Mouse (Mus musculus) MEL (cell line): Measurements from ENCODE around the gene Slc34a2. TPM values are rescaled to one million over a fixed set of nuclear protein-coding genes. Genes with fewer than 3 reads are reported as not detected.

Source experiments
- DNase-seq: peaks from one replicate; pipeline ENCODE4 v3.0.0; 2011; ENCODE audit warnings: low read depth, low spot score
- H3K27ac ChIP-seq: 2 replicates; pipeline ENCODE4 v1.5.1; 2012; ENCODE audit warnings: low read depth, mild to moderate bottlenecking, control low read depth, low read length, moderate library complexity; ENCODE audit not compliant: control insufficient read depth
- H3K27me3 ChIP-seq, 2 experiments: fragments of 150-350 bp in 1 of 2; sonication (generic) in 1 of 2; 2 replicates each; pipeline ENCODE4 v1.6.1; 2012; ENCODE audit warnings: low read length in 2 of 2, mild to moderate bottlenecking in 2 of 2, improper control_type of control experiment in 1 of 2, moderate library complexity in 1 of 2; ENCODE audit not compliant: insufficient read depth in 2 of 2, control insufficient read depth in 1 of 2
- H3K36me3 ChIP-seq, 2 experiments: 2 replicates each; pipeline ENCODE4 v1.6.1; 2012 to 2014; ENCODE audit warnings: low read length in 2 of 2, improper control_type of control experiment in 1 of 2, inconsistent platforms in 1 of 2, mild to moderate bottlenecking in 1 of 2; ENCODE audit not compliant: insufficient read depth in 2 of 2, control insufficient read depth in 1 of 2
- H3K4me1 ChIP-seq, 2 experiments: fragments of 150-350 bp in 1 of 2; sonication (generic) in 1 of 2; 2 replicates each; pipeline ENCODE4 v1.6.1; 2012; ENCODE audit warnings: low read length in 2 of 2, improper control_type of control experiment in 1 of 2, mild to moderate bottlenecking in 1 of 2; ENCODE audit not compliant: insufficient read depth in 2 of 2, control insufficient read depth in 1 of 2
- H3K4me3 ChIP-seq, 2 experiments: fragments of 150-350 bp in 1 of 2; sonication (generic) in 1 of 2; 2 replicates each; pipeline ENCODE4 v1.5.1; 2012; ENCODE audit warnings: low read depth in 2 of 2, low read length in 2 of 2, mild to moderate bottlenecking in 2 of 2, moderate library complexity in 2 of 2, control low read depth in 1 of 2, improper control_type of control experiment in 1 of 2; ENCODE audit not compliant: control insufficient read depth in 1 of 2, insufficient read depth in 1 of 2
- H3K79me2 ChIP-seq: 2 replicates; pipeline ENCODE4 v1.6.1; 2012; ENCODE audit warnings: mild to moderate bottlenecking, low read length, moderate library complexity; ENCODE audit not compliant: control insufficient read depth, poor library complexity, insufficient read depth
- H3K9ac ChIP-seq: 2 replicates; pipeline ENCODE4 v1.6.1; 2012; ENCODE audit warnings: low read depth, mild to moderate bottlenecking, control low read depth, low read length, moderate library complexity; ENCODE audit not compliant: control insufficient read depth, poor library complexity, severe bottlenecking
- H3K9me3 ChIP-seq: fragments of 150-350 bp; sonication (generic); replicated peaks from 2 replicates; pipeline ENCODE4 v1.6.1; 2012; ENCODE audit warnings: mild to moderate bottlenecking, low read length, improper control_type of control experiment, moderate library complexity; ENCODE audit not compliant: insufficient read depth
- BHLHE40 ChIP-seq: IDR thresholded peaks from 2 replicates; pipeline ENCODE4 v1.6.1; 2012; ENCODE audit warnings: low read depth, mild to moderate bottlenecking, inconsistent platforms, low read length, improper control_type of control experiment, borderline replicate concordance
- CHD1 ChIP-seq: IDR thresholded peaks from 2 replicates; pipeline ENCODE4 v1.6.1; 2012; ENCODE audit warnings: low read depth, mild to moderate bottlenecking, inconsistent platforms, low read length, improper control_type of control experiment
- CHD2 ChIP-seq: IDR thresholded peaks from 2 replicates; pipeline ENCODE4 v1.6.1; 2011; ENCODE audit warnings: low read length, improper control_type of control experiment
- CTCF ChIP-seq, 3 experiments: IDR thresholded peaks in 2 of 3; conservative IDR thresholded peaks in 1 of 3; 2 replicates each; pipeline ENCODE4 v1.5.1; 2011 to 2012; ENCODE audit warnings: low read length in 3 of 3, low read depth in 2 of 3, mild to moderate bottlenecking in 2 of 3, improper control_type of control experiment in 1 of 3, inconsistent platforms in 1 of 3, mixed read lengths in 1 of 3, moderate library complexity in 1 of 3; ENCODE audit not compliant: control insufficient read depth in 1 of 3, insufficient read depth in 1 of 3, poor library complexity in 1 of 3, severe bottlenecking in 1 of 3
- E2F4 ChIP-seq: IDR thresholded peaks from 2 replicates; pipeline ENCODE4 v1.6.1; 2011; ENCODE audit warnings: low read depth, low read length, improper control_type of control experiment, borderline replicate concordance
- HCFC1 ChIP-seq: IDR thresholded peaks from 2 replicates; pipeline ENCODE4 v1.6.1; 2012; ENCODE audit warnings: low read depth, mild to moderate bottlenecking, inconsistent platforms, low read length, improper control_type of control experiment, moderate library complexity
- JUND ChIP-seq: IDR thresholded peaks from 2 replicates; pipeline ENCODE4 v1.6.1; 2011; ENCODE audit warnings: low read depth, mild to moderate bottlenecking, improper control_type of control experiment, low read length
- KAT2A ChIP-seq: conservative IDR thresholded peaks from 2 replicates; pipeline ENCODE4 v1.6.1; 2012; ENCODE audit warnings: low read depth, low read length, improper control_type of control experiment, inconsistent platforms
- MAFK ChIP-seq: IDR thresholded peaks from 2 replicates; pipeline ENCODE4 v1.6.1; 2011; ENCODE audit warnings: low read depth, mild to moderate bottlenecking, low read length, improper control_type of control experiment, borderline replicate concordance
- MAX ChIP-seq: IDR thresholded peaks from 2 replicates; pipeline ENCODE4 v1.6.1; 2011; ENCODE audit warnings: low read length, improper control_type of control experiment
- MAZ ChIP-seq: IDR thresholded peaks from 2 replicates; pipeline ENCODE4 v1.6.1; 2012; ENCODE audit warnings: low read depth, mild to moderate bottlenecking, inconsistent platforms, low read length, improper control_type of control experiment
- MYB ChIP-seq: IDR thresholded peaks from 2 replicates; pipeline ENCODE4 v1.6.1; 2011; ENCODE audit warnings: mild to moderate bottlenecking, low read depth, low read length, improper control_type of control experiment
- MYC ChIP-seq: IDR thresholded peaks from 2 replicates; pipeline ENCODE4 v1.6.1; 2011; ENCODE audit warnings: low read depth, mild to moderate bottlenecking, low read length, improper control_type of control experiment, moderate library complexity
- NELFE ChIP-seq: IDR thresholded peaks from 2 replicates; pipeline ENCODE4 v1.6.1; 2011; ENCODE audit warnings: low read depth, low read length, improper control_type of control experiment
- NRF1 ChIP-seq: IDR thresholded peaks from 2 replicates; pipeline ENCODE4 v1.6.1; 2014; ENCODE audit warnings: low read depth, mild to moderate bottlenecking, inconsistent platforms, low read length, improper control_type of control experiment, moderate library complexity; ENCODE audit not compliant: poor library complexity, insufficient read depth, severe bottlenecking
- POLR2AphosphoS5 ChIP-seq: IDR thresholded peaks from 2 replicates; pipeline ENCODE4 v1.6.1; 2012; ENCODE audit warnings: low read depth, borderline replicate concordance, mild to moderate bottlenecking, inconsistent platforms, low read length, moderate library complexity, mixed read lengths
- SIN3A ChIP-seq: IDR thresholded peaks from 2 replicates; pipeline ENCODE4 v1.6.1; 2012; ENCODE audit warnings: low read length, improper control_type of control experiment, inconsistent platforms
- TAL1 ChIP-seq: IDR thresholded peaks from 2 replicates; pipeline ENCODE4 v1.6.1; 2012; ENCODE audit warnings: mild to moderate bottlenecking, inconsistent platforms, low read length, moderate library complexity, mixed read lengths
- TBP ChIP-seq: IDR thresholded peaks from 2 replicates; pipeline ENCODE4 v1.8.0; 2011; ENCODE audit warnings: low read depth, low read length, improper control_type of control experiment
- UBTF ChIP-seq: IDR thresholded peaks from 2 replicates; pipeline ENCODE4 v1.6.1; 2012; ENCODE audit warnings: low read depth, mild to moderate bottlenecking, inconsistent platforms, low read length, improper control_type of control experiment, moderate library complexity, borderline replicate concordance; ENCODE audit not compliant: insufficient read depth
- USF1 ChIP-seq: IDR thresholded peaks from 2 replicates; pipeline ENCODE4 v1.6.1; 2014; ENCODE audit warnings: low read depth, mild to moderate bottlenecking, inconsistent platforms, low read length, improper control_type of control experiment, moderate library complexity
- USF2 ChIP-seq, 2 experiments: IDR thresholded peaks; 2 replicates each; pipeline ENCODE4 v1.6.1; 2011 to 2012; ENCODE audit warnings: improper control_type of control experiment in 2 of 2, low read length in 2 of 2, borderline replicate concordance in 1 of 2, inconsistent platforms in 1 of 2, low read depth in 1 of 2, mild to moderate bottlenecking in 1 of 2; ENCODE audit not compliant: insufficient read depth in 1 of 2
- ZC3H11A ChIP-seq: IDR thresholded peaks from 2 replicates; pipeline ENCODE4 v1.6.1; 2012; ENCODE audit warnings: low read depth, mild to moderate bottlenecking, inconsistent platforms, low read length, improper control_type of control experiment
- ZKSCAN1 ChIP-seq: IDR thresholded peaks from 2 replicates; pipeline ENCODE4 v1.6.1; 2012; ENCODE audit warnings: low read depth, mild to moderate bottlenecking, inconsistent platforms, low read length, improper control_type of control experiment, moderate library complexity
- polyA plus RNA-seq, 2 experiments: library from polyadenylated mRNA; stranded (reverse) in 1 of 2; unstranded in 1 of 2; fragments of >175 nt in 1 of 2; fragments of >200 nt in 1 of 2; gene quantifications; 2 replicates each; pipeline versions ENCODE4 v1.2.1 to v1.2.4; 2012; ENCODE audit warnings: low replicate concordance in 2 of 2, low read depth in 1 of 2; ENCODE audit not compliant: insufficient read length in 2 of 2, insufficient read depth in 1 of 2, missing spikeins in 1 of 2
- total RNA-seq: library from RNA; depleted of rRNA; stranded (reverse); fragments of 300-350 nt; gene quantifications from 2 replicates; pipeline ENCODE4 v1.2.3, GENCODE M21; 2012

The Slc34a2 gene
- total and polyA plus RNA-seq, 3 experiments: not detected

DNA sequence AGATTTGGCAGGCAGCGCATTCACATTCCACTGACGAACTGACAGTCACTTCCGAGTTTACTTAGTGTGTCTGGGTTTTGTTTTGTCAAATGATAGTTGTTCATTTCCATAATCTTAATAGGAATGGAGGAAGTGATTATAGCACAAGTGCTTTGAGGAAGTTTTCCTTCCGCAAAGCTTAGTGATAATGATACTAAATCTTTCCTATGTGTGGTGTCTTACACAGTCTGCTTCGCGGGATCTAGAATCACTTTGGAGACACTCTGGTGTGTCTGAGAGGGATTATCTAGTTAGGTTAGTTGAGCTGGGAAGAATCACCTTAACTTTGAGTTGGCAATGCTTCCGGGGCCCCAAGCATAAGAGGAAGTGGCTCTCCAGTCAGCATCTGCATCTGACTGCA is 49.6 kb downstream of the Slc34a2 start:
- TF ChIP-seq USF2 (IDR thresholded peaks at IDR 0.05; ENCODE audit: borderline replicate concordance in 1 of 2, insufficient read depth in 1 of 2, low read depth in 1 of 2, low read length in 2 of 2) (no peak), USF1 (no peak), ZC3H11A (no peak), MAZ (no peak), MYB (no peak), TBP (no peak)
- no peak overlapping the region for H3K27ac ChIP-seq
- H3K9ac ChIP-seq: no peak overlapping the region
- H3K27me3 ChIP-seq: no peaks in the 10 kb centered on the region
- no peak for DNase-seq
- H3K4me1 ChIP-seq: no peaks in the 10 kb centered on the region
- H3K4me3 ChIP-seq: no peak overlapping the region
- no peaks in the 10 kb centered on the region for H3K9me3 ChIP-seq
- no peaks in the 10 kb centered on the region for H3K79me2 ChIP-seq
- H3K36me3 ChIP-seq: no peaks in the 10 kb centered on the region

GRCm38 (mm10) chr5:53091331-53091730 is 53.5 kb downstream of the Slc34a2 start:
- Histone ChIP-seq H3K9ac (no peak overlapping the region), H3K27ac (no peak overlapping the region), H3K27me3 (no peaks in the 10 kb centered on the region; a peak in 1 of 4 replicates), H3K79me2 (no peaks in the 10 kb centered on the region), H3K9me3 (no peaks in the 10 kb centered on the region)
- TF ChIP-seq MAX: no peak
- no peak for TF ChIP-seq MYC
- no peak for TF ChIP-seq CHD2
- no peak for TF ChIP-seq POLR2AphosphoS5
- TF ChIP-seq TAL1: no peak
- no peak for TF ChIP-seq MAFK
- TF ChIP-seq E2F4: no peak
- TF ChIP-seq NRF1: no peak
- no peak for TF ChIP-seq HCFC1
- TF ChIP-seq NELFE: no peak
- TF ChIP-seq MYB: no peak
- TF ChIP-seq JUND: no peak
- no peak for TF ChIP-seq KAT2A
- TF ChIP-seq ZKSCAN1: no peak
- no peak for TF ChIP-seq CTCF (IDR thresholded peaks at IDR 0.05 in 2 of 3, conservative IDR thresholded peaks at IDR 0.05 in 1 of 3; ENCODE audit: control insufficient read depth in 1 of 3, insufficient read depth in 1 of 3, low read depth in 2 of 3, low read length in 3 of 3, poor library complexity in 1 of 3, severe bottlenecking in 1 of 3)
- no peak for TF ChIP-seq CHD1
- no peak for TF ChIP-seq BHLHE40
- no peak for TF ChIP-seq UBTF
- TF ChIP-seq SIN3A: no peak
- TF ChIP-seq, all 39 proteins: peak for 0
- Histone ChIP-seq H3K4me1 (no peaks in the 10 kb centered on the region), H3K36me3 (no peaks in the 10 kb centered on the region), H3K4me3 (no peak overlapping the region)
- DNase-seq: no peak
